Mouse (Mus musculus) ES-E14 (cell line): ENCODE results near the gene Rabepk.

Experiments used
- MAFK ChIP-seq: IDR thresholded peaks from 2 replicates; pipeline ENCODE4 v1.6.1; 2014; ENCODE audit warnings: mild to moderate bottlenecking, low read depth, low read length, inconsistent platforms; ENCODE audit not compliant: insufficient read depth
- ZC3H11A ChIP-seq: IDR thresholded peaks from 2 replicates; pipeline ENCODE4 v1.6.1; 2012; ENCODE audit warnings: low read depth, mild to moderate bottlenecking, inconsistent platforms, low read length, borderline replicate concordance

- TF ChIP-seq ZC3H11A (no peak), MAFK (no peak)
These were observed 15.6 kb downstream of the Rabepk start for GRCm38 (mm10) chr2:34784085-34784484.
